Comparison of ENCODE assay signal across 18 mouse cellular contexts in genomic region chr8:122062508-122063223, GRCm38 (mm10).
"Had no signal": no experiment of that assay in that cellular context is flagged by ENCODE, and none has a peak within 500 bp of the region (broad histone marks: within the 10 kb centered on the region; RNA-seq: fewer than 3 reads in every experiment).

No protein-coding gene starts in this region.

- DNase-seq: kidney, adult 18-20 months; kidney, adult 9 months; kidney, postnatal 25 days; layer of hippocampus, postnatal 36 days; lung, adult 18-20 months; lung, postnatal 10 days; lung, postnatal 36 days; thymus, adult 2 months; thymus, postnatal 14 days; thymus, postnatal 4 days had no signal

- H3K27me3 ChIP-seq: liver, embryonic 15.5 days; midbrain, embryonic 13.5 days had no signal

- H3K9me3 ChIP-seq: liver, embryonic 12.5 days; liver, embryonic 15.5 days; lung, embryonic 15.5 days; midbrain, embryonic 10.5 days; midbrain, embryonic 13.5 days had no signal

- H3K27ac ChIP-seq: kidney, postnatal 0 days; liver, embryonic 12.5 days; liver, embryonic 15.5 days; lung, embryonic 15.5 days; midbrain, embryonic 10.5 days; midbrain, embryonic 13.5 days had no signal

- ATAC-seq: inflammation-experienced regulatory T-cells, adult 6 months; liver, embryonic 12.5 days; midbrain, embryonic 13.5 days had no signal

- H3K9ac ChIP-seq: liver, embryonic 12.5 days; liver, embryonic 15.5 days; lung, embryonic 15.5 days; midbrain, embryonic 13.5 days had no signal

- H3K36me3 ChIP-seq: liver, embryonic 12.5 days; liver, embryonic 15.5 days; lung, embryonic 15.5 days; midbrain, embryonic 10.5 days; midbrain, embryonic 13.5 days had no signal

- H3K4me2 ChIP-seq: liver, embryonic 12.5 days; liver, embryonic 15.5 days; lung, embryonic 15.5 days; midbrain, embryonic 13.5 days had no signal

- H3K4me3 ChIP-seq: liver, embryonic 12.5 days; liver, embryonic 15.5 days; lung, embryonic 15.5 days; megakaryocyte, embryonic 14.5 days; midbrain, embryonic 10.5 days; midbrain, embryonic 13.5 days had no signal

- H3K4me1 ChIP-seq: liver, embryonic 12.5 days; lung, embryonic 15.5 days; midbrain, embryonic 13.5 days had no signal
